ENCODE assay signal across 9 mouse cellular contexts in the genomic region with DNA sequence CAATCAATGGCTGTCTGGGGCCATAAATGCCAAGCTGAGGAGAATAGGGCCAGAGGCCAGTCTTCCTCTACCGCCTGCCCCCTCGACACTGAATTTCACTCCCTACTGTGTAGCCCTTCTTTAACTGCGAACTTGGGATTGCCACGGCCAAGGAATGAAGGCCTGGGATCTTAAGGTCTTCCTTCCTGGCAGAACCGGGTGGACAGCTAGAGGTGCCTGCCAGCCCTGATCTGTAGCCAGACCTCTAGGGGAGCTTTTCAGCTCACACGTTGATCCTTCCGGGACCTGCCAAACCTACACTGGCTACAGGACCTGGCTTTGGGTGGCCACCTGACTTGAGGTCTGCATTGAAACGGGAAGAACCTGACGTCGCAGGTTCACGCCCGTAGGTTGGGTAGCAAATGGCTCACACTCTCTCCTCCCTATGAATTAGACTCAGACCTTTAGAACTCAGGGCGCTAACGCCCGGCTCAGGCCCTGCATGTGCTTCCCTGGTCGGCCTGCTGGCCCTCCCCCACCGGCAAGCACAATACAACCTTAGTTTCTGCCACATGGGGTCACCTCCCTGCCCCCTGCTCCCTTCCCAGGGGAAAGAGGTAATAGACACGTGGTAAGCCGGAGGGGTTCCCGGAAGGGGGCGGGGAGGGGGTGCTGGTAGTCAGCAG. TPM values are rescaled to one million over a fixed set of nuclear protein-coding genes. Genes with fewer than 3 reads are reported as not detected.
DNase-seq lines count a peak whose midpoint lies in the region; ATAC-seq and TF ChIP-seq lines count a peak whose summit lies in the region.
"Had no signal": no experiment of that assay in that cellular context is flagged by ENCODE, and none has a peak within 500 bp of the region (broad histone marks: within the 10 kb centered on the region; RNA-seq: fewer than 3 reads in every experiment).

No protein-coding gene starts in this region.

- no peak for TF ChIP-seq CTCF in layer of hippocampus, adult 2 months (conservative IDR thresholded peaks at IDR 0.05)

- H3K9me3 ChIP-seq in heart, embryonic 14.5 days (ENCODE audit: control insufficient read depth, low read length), result no peaks in the 10 kb centered on the region
- no peaks in the 10 kb centered on the region for H3K9me3 ChIP-seq in hindbrain, embryonic 16.5 days (ENCODE audit: control insufficient read depth, low read length)
- no peaks in the 10 kb centered on the region for H3K9me3 ChIP-seq in midbrain, embryonic 16.5 days (replicated peaks; ENCODE audit: control insufficient read depth, low read length, poor library complexity, severe bottlenecking)

- peak overlapping the region; percentile 55 for H3K4me2 ChIP-seq in heart, embryonic 14.5 days (ENCODE audit: low read length)
- peak overlapping the region; percentile 70 for H3K4me2 ChIP-seq in hindbrain, embryonic 16.5 days (ENCODE audit: low read length)
- peak overlapping the region; percentile 63 for H3K4me2 ChIP-seq in midbrain, embryonic 16.5 days (ENCODE audit: low read length)

- H3K36me3 ChIP-seq in heart, embryonic 14.5 days (ENCODE audit: control insufficient read depth, insufficient read depth, low read length), result no peaks in the 10 kb centered on the region
- no peaks in the 10 kb centered on the region for H3K36me3 ChIP-seq in hindbrain, embryonic 16.5 days (ENCODE audit: control insufficient read depth, insufficient read depth, low read length)
- no peaks in the 10 kb centered on the region for H3K36me3 ChIP-seq in midbrain, embryonic 16.5 days (ENCODE audit: control insufficient read depth, insufficient read depth, low read length)

- peaks cover 8 to 19% of the 10 kb centered on the region in 2 experiments; a peak in 2 of 4 replicates for H3K4me1 ChIP-seq in heart, embryonic 14.5 days (ENCODE audit: control insufficient read depth in 2 of 2, insufficient read depth in 2 of 2, low read length in 2 of 2)
- H3K4me1 ChIP-seq in hindbrain, embryonic 16.5 days (ENCODE audit: control insufficient read depth, insufficient read depth, low read depth, low read length), result peaks cover 18% of the 10 kb centered on the region
- peaks cover 26% of the 10 kb centered on the region for H3K4me1 ChIP-seq in midbrain, embryonic 16.5 days (ENCODE audit: control insufficient read depth, insufficient read depth, low read length)

- WGBS in heart, embryonic 14.5 days, result 4% methylated on average over 21 of the region's 21 CpGs
- WGBS in hindbrain, embryonic 16.5 days, result 4% methylated on average over 21 of the region's 21 CpGs
- 2% methylated on average over 21 of the region's 21 CpGs for WGBS in midbrain, embryonic 16.5 days

- H3K27ac ChIP-seq in heart, embryonic 14.5 days (replicated peaks in 1 of 2; ENCODE audit: control insufficient read depth in 1 of 2, insufficient read depth in 1 of 2, low read depth in 2 of 2, low read length in 2 of 2), result no peak overlapping the region
- H3K27ac ChIP-seq in hindbrain, embryonic 16.5 days (ENCODE audit: low read depth, low read length), result no peak overlapping the region
- no peak overlapping the region for H3K27ac ChIP-seq in midbrain, embryonic 16.5 days (ENCODE audit: low read length)
- no peak overlapping the region for H3K27ac ChIP-seq in layer of hippocampus, adult 2 months

- H3K4me3 ChIP-seq in heart, embryonic 14.5 days (ENCODE audit: control insufficient read depth in 1 of 2, insufficient read depth in 1 of 2, low read depth in 1 of 2, low read length in 2 of 2), result peak overlapping the region in 1 of 2 experiments; percentile 10; a peak in 1 of 4 replicates
- H3K4me3 ChIP-seq in hindbrain, embryonic 16.5 days (ENCODE audit: low read length), result peak overlapping the region; percentile 44
- peak overlapping the region; percentile 37 for H3K4me3 ChIP-seq in midbrain, embryonic 16.5 days (ENCODE audit: low read depth, low read length)
- no peak overlapping the region for H3K4me3 ChIP-seq in layer of hippocampus, adult 2 months

- peaks cover 48% of the 10 kb centered on the region for H3K27me3 ChIP-seq in heart, embryonic 14.5 days (ENCODE audit: control insufficient read depth, insufficient read depth, low read length)
- H3K27me3 ChIP-seq in hindbrain, embryonic 16.5 days (replicated peaks; ENCODE audit: control insufficient read depth, insufficient read depth, low read length), result peaks cover 20% of the 10 kb centered on the region
- H3K27me3 ChIP-seq in midbrain, embryonic 16.5 days (ENCODE audit: control insufficient read depth, insufficient read depth, low read depth, low read length), result peaks cover 17% of the 10 kb centered on the region

- DNase-seq in heart, postnatal 10 days, result no peak
- DNase-seq in embryo, embryonic 11 days, result peak; percentile 77
- no peak for DNase-seq in layer of hippocampus, adult 2 months (ENCODE audit: low spot score in 2 of 2)
- DNase-seq in spleen, adult 18-20 months, result no peak
- DNase-seq in kidney, adult 11 months, result no peak

- intact Hi-C loops in heart, postnatal 10 days (cut with DNase I), result no loop called here

- H3K9ac ChIP-seq in heart, embryonic 14.5 days (ENCODE audit: low read length), result no peak overlapping the region; the same call in 1 of the 2 replicates
- H3K9ac ChIP-seq in hindbrain, embryonic 16.5 days (ENCODE audit: low read depth, low read length), result no peak overlapping the region; the same call in 1 of the 2 replicates
- peak overlapping the region; percentile 52; the same call in 1 of the 2 replicates for H3K9ac ChIP-seq in midbrain, embryonic 16.5 days (ENCODE audit: low read depth, low read length)

- ATAC-seq in heart, embryonic 14.5 days (ENCODE audit: insufficient number of reproducible peaks, insufficient read depth, low FRiP score, low read depth), result 0 out of 2 replicates have a peak, but pooled peaks have one; percentile 20
- ATAC-seq in hindbrain, embryonic 16.5 days, result no peak
- no peak for ATAC-seq in midbrain, embryonic 16.5 days

RNA-seq across cellular contexts. Expression of a gene that starts 1.3 kb away (rescaled TPM):
- 0.15 and 0.16 TPM in 2 replicates for polyA plus RNA-seq in heart, embryonic 14.5 days (2014; fragmentation: Nextera tagmentation; extraction: Ambion mirVana)
- total RNA-seq in heart, postnatal 10 days (2021), result not detected
- 0.16 and 0.35 TPM in 2 replicates for polyA plus RNA-seq in hindbrain, embryonic 16.5 days (2015; fragmentation: Nextera tagmentation; extraction: Ambion mirVana)
- polyA plus RNA-seq in midbrain, embryonic 16.5 days (2015; fragmentation: Nextera tagmentation; extraction: Ambion mirVana), result 0.37 and 0.44 TPM in 2 replicates
- not detected for total RNA-seq in layer of hippocampus, adult 2 months (2021)

RNA-seq across cellular contexts. Expression of a gene that starts 16.6 kb away (rescaled TPM):
- 37.4 and 38.3 TPM in 2 replicates for polyA plus RNA-seq in heart, embryonic 14.5 days (2014; fragmentation: Nextera tagmentation; extraction: Ambion mirVana)
- total RNA-seq in heart, postnatal 10 days (2021), result 10 to 100 TPM; 31.4 to 33.9 TPM
- 49.7 and 49.8 TPM in 2 replicates for polyA plus RNA-seq in hindbrain, embryonic 16.5 days (2015; fragmentation: Nextera tagmentation; extraction: Ambion mirVana)
- 45.7 and 48.6 TPM in 2 replicates for polyA plus RNA-seq in midbrain, embryonic 16.5 days (2015; fragmentation: Nextera tagmentation; extraction: Ambion mirVana)
- 10 to 100 TPM; 61.7 to 62.9 TPM for total RNA-seq in layer of hippocampus, adult 2 months (2021)

RNA-seq across cellular contexts. Expression of a gene that starts 36.3 kb away (rescaled TPM):
- polyA plus RNA-seq in heart, embryonic 14.5 days (2014; fragmentation: Nextera tagmentation; extraction: Ambion mirVana), result not detected in 2 replicates
- total RNA-seq in heart, postnatal 10 days (2021), result not detected
- not detected in 2 replicates for polyA plus RNA-seq in hindbrain, embryonic 16.5 days (2015; fragmentation: Nextera tagmentation; extraction: Ambion mirVana)
- polyA plus RNA-seq in midbrain, embryonic 16.5 days (2015; fragmentation: Nextera tagmentation; extraction: Ambion mirVana), result not detected in 2 replicates
- not detected for total RNA-seq in layer of hippocampus, adult 2 months (2021)
- polyA plus RNA-seq: brain, embryonic 14.5 days had no signal

RNA-seq across cellular contexts. Expression of a gene that starts 43.3 kb away (rescaled TPM):
- polyA plus RNA-seq in heart, embryonic 14.5 days (2014; fragmentation: Nextera tagmentation; extraction: Ambion mirVana), result 0.12 TPM in 1 of 2 replicates, not detected in the other
- not detected for total RNA-seq in heart, postnatal 10 days (2021)
- 3.7 and 5.3 TPM in 2 replicates for polyA plus RNA-seq in hindbrain, embryonic 16.5 days (2015; fragmentation: Nextera tagmentation; extraction: Ambion mirVana)
- polyA plus RNA-seq in midbrain, embryonic 16.5 days (2015; fragmentation: Nextera tagmentation; extraction: Ambion mirVana), result 3.8 and 6.6 TPM in 2 replicates
- 1 to 10 TPM; 2.7 to 3.0 TPM for total RNA-seq in layer of hippocampus, adult 2 months (2021)

RNA-seq across cellular contexts. Expression of a gene that starts 48.9 kb away (rescaled TPM):
- polyA plus RNA-seq in heart, embryonic 14.5 days (2014; fragmentation: Nextera tagmentation; extraction: Ambion mirVana), result 1,614 and 1,711 TPM in 2 replicates
- total RNA-seq in heart, postnatal 10 days (2021), result 100 to 1,000 TPM; 254 to 266 TPM
- 909 and 1,029 TPM in 2 replicates for polyA plus RNA-seq in hindbrain, embryonic 16.5 days (2015; fragmentation: Nextera tagmentation; extraction: Ambion mirVana)
- polyA plus RNA-seq in midbrain, embryonic 16.5 days (2015; fragmentation: Nextera tagmentation; extraction: Ambion mirVana), result 937 and 974 TPM in 2 replicates
- 100 to 1,000 TPM; 123 to 125 TPM for total RNA-seq in layer of hippocampus, adult 2 months (2021)
